Mouse (Mus musculus) megakaryocyte, embryonic 14.5 days (primary cell): ENCODE results near the gene Apoa2.

Source experiments
- FLI1 ChIP-seq: IDR thresholded peaks from 2 replicates; pipeline ENCODE4 v1.6.1; 2012; ENCODE audit warnings: low read length, inconsistent platforms, mixed read lengths
- GATA1 ChIP-seq: IDR thresholded peaks from 3 replicates; pipeline ENCODE4 v1.6.1; 2012; ENCODE audit warnings: mixed read lengths, low read length, inconsistent platforms, borderline replicate concordance

DNA sequence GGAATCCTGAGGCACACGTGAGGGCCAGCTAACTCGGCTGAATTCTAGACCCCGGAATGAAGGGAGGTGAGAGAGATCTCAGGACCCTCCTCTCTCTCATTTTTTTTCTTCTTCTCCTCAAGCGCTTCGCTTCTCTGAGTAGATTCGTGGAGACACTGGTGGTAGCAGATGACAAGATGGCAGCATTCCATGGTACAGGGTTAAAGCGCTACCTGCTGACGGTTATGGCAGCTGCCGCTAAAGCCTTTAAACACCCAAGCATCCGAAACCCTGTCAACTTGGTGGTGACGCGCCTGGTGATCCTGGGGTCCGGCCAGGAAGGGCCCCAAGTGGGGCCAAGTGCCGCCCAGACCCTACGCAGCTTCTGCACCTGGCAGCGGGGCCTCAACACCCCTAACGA is 27.6 kb downstream of the Apoa2 start:
- TF ChIP-seq GATA1 (no peak), FLI1 (no peak)
